Mouse (Mus musculus) embryonic facial prominence, embryonic 15.5 days (tissue): ENCODE results near the gene Ppp6r2. TPM values are rescaled to one million over a fixed set of nuclear protein-coding genes. Genes with fewer than 3 reads are reported as not detected.

Experiments
- ATAC-seq: fragments of 200-750 bp; cut with Nextera tagmentation; 2 replicates; pipeline ENCODE4 v1.8.0; 2017; ENCODE audit warnings: low read depth, moderate TSS enrichment; ENCODE audit not compliant: insufficient number of reproducible peaks, low FRiP score, low TSS enrichment
- H3K27ac ChIP-seq: fragments of 300-500 bp; sonication (generic); replicated peaks from 2 replicates; pipeline ENCODE4 v1.5.1; 2015; ENCODE audit warnings: mild to moderate bottlenecking, inconsistent platforms
- H3K27me3 ChIP-seq: fragments of 300-500 bp; sonication (generic); 2 replicates; pipeline ENCODE4 v1.6.1; 2015; ENCODE audit warnings: inconsistent platforms
- H3K36me3 ChIP-seq: fragments of 300-500 bp; sonication (generic); 2 replicates; pipeline ENCODE4 v1.6.1; 2015; ENCODE audit warnings: mild to moderate bottlenecking, inconsistent platforms
- H3K4me1 ChIP-seq: fragments of 300-500 bp; sonication (generic); 2 replicates; pipeline ENCODE4 v1.6.1; 2015; ENCODE audit warnings: inconsistent platforms
- H3K4me2 ChIP-seq: fragments of 300-500 bp; sonication (generic); replicated peaks from 2 replicates; pipeline ENCODE4 v1.6.1; 2015; ENCODE audit warnings: mild to moderate bottlenecking, inconsistent platforms
- H3K4me3 ChIP-seq: fragments of 300-500 bp; sonication (generic); replicated peaks from 2 replicates; pipeline ENCODE4 v1.5.1; 2015; ENCODE audit warnings: mild to moderate bottlenecking, inconsistent platforms
- H3K9ac ChIP-seq: fragments of 300-500 bp; sonication (generic); 2 replicates; pipeline ENCODE4 v1.6.1; 2015; ENCODE audit warnings: inconsistent platforms
- H3K9me3 ChIP-seq: fragments of 300-500 bp; sonication (generic); replicated peaks from 2 replicates; pipeline ENCODE4 v1.6.1; 2016; ENCODE audit warnings: inconsistent platforms
- WGBS: fragments of 180-500 bp; shearing (Covaris S2); methylation state at CpG from one replicate; pipeline ENCODE4 v1.1.7; 2015; 5-methylcytosine and 5-hydroxymethylcytosine counted together
- polyA plus RNA-seq: library from polyadenylated mRNA; unstranded; fragments of >200 nt; fragmentation: Nextera tagmentation; extraction: Ambion mirVana; gene quantifications from 2 replicates; pipeline ENCODE4 v1.2.1, GENCODE M21; 2015

Gene Ppp6r2
- polyA plus RNA-seq, 1 experiment from 2014 or later: 33.3 TPM

DNA sequence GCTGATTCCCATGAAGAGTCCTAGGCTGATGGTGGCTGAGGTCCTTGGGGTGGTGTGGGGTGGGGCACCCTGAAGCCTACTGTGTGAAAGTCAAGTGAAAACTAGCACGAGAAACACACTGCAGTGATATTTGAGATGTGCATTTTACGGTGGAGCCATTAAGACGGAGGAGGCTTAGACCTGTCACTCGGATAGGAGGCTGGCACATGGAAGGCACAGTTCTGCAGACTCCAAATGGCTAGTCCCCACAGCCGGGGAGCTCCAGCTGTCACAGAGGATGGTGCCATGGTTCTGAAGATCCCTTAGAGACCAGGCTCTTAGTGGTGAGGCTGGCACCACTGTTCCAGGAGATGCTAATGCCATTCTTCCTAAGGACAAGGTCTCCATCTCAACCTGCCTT is 28.5 kb upstream of the Ppp6r2 start:
- no peak overlapping the region for H3K27ac ChIP-seq
- no peak overlapping the region for H3K4me3 ChIP-seq
- WGBS: 50% methylated on average over 5 of the region's 5 CpGs
- no peak overlapping the region for H3K4me2 ChIP-seq
- H3K4me1 ChIP-seq: peaks cover 39% of the 10 kb centered on the region
- H3K27me3 ChIP-seq: no peaks in the 10 kb centered on the region
- no peak for ATAC-seq
- no peaks in the 10 kb centered on the region for H3K9me3 ChIP-seq
- no peak overlapping the region for H3K9ac ChIP-seq
- H3K36me3 ChIP-seq: no peaks in the 10 kb centered on the region

DNA sequence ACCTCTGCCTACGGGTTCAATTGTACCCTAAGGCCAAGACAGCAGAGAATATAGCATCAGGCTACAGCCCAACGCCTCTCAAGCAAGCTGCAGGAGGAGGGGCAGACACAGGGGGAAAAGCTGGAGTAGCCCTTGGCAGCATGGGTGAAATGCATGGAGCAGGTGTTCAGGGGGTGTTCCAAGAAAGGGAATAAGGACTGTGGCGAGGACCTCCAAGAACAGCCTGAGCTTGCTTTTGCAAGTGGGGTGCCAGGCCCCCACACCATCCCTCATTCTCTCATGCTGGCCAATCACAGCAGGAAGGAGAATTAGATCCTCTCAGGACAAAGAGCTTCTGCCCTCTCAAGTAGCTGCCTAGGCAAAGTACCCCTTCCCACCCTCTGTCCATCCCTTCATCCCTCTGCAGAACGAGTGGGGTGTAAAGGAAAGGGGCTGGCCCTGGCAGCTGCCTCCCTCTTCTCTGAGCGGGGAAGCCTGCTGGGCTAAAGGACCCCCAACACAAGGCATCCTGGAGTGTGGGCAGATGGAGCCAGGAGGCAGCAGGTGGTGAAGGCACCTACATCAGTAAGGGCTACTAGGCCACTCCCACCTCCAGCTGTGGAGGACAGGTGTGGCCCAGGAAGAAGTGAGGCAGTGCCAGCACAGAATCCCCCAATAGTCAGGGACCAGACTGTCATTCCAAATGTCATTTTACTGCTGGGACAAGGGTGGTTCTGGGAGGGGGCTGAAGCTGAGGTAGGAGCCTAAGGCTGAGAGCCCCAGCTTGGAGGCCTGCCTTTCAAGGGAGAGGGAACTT is 27.0 kb upstream of the Ppp6r2 start:
- ATAC-seq: no peak
- H3K4me2 ChIP-seq: no peak overlapping the region
- no peak overlapping the region for H3K27ac ChIP-seq
- H3K36me3 ChIP-seq: peaks cover 4% of the 10 kb centered on the region; the same call in 1 of the 2 replicates
- 47% methylated on average over 5 of the region's 5 CpGs for WGBS
- H3K4me3 ChIP-seq: no peak overlapping the region
- H3K9ac ChIP-seq: no peak overlapping the region
- H3K27me3 ChIP-seq: no peaks in the 10 kb centered on the region
- peaks cover 24% of the 10 kb centered on the region for H3K4me1 ChIP-seq
- H3K9me3 ChIP-seq: no peaks in the 10 kb centered on the region

DNA sequence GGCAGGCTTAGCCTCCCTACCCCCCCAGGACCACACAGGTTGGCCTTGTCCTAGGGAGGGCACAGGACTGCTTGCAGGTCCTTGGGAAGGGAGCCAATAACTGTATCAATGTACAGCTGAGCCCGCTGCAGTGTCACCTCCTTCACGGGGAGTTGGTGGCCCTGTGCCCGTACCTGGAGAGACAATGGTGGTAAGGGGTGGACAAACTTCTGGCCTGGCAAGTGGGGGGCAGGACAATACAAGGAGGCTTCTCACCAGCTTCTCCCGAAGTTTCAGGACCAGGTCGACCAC is 26.5 kb upstream of the Ppp6r2 start:
- ATAC-seq: no peak
- no peaks in the 10 kb centered on the region for H3K9me3 ChIP-seq
- no peak overlapping the region for H3K27ac ChIP-seq
- peaks cover 19% of the 10 kb centered on the region for H3K4me1 ChIP-seq
- 80% methylated on average over 5 of the region's 5 CpGs for WGBS
- peaks cover 7% of the 10 kb centered on the region; the same call in 1 of the 2 replicates for H3K36me3 ChIP-seq
- no peak overlapping the region for H3K4me3 ChIP-seq
- no peak overlapping the region for H3K9ac ChIP-seq
- no peak overlapping the region for H3K4me2 ChIP-seq
- no peaks in the 10 kb centered on the region for H3K27me3 ChIP-seq

DNA sequence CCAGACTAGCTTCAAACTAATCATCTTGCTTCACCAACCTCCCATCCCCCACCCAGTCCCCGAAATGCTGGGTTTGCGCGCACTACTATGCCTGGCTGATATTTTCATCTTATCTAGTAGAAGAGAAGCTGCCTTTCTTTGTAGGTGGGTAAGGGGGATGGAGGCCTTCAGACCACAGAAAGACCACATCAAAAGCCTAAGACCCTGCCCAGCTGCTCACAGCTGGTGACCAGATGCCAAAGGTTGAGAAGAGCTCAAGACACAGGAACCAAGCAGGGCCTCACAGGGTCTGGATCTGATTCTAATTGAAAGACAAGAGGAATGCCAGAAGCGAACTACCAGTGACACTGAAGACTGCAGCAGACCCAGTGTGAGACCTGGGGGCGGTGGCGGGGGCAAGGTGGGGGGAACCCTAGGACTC is 16.1 kb upstream of the Ppp6r2 start:
- whole genome bisulfite sequencing: 26% methylated on average over 6 of the region's 6 CpGs
- no peak for ATAC-seq

DNA sequence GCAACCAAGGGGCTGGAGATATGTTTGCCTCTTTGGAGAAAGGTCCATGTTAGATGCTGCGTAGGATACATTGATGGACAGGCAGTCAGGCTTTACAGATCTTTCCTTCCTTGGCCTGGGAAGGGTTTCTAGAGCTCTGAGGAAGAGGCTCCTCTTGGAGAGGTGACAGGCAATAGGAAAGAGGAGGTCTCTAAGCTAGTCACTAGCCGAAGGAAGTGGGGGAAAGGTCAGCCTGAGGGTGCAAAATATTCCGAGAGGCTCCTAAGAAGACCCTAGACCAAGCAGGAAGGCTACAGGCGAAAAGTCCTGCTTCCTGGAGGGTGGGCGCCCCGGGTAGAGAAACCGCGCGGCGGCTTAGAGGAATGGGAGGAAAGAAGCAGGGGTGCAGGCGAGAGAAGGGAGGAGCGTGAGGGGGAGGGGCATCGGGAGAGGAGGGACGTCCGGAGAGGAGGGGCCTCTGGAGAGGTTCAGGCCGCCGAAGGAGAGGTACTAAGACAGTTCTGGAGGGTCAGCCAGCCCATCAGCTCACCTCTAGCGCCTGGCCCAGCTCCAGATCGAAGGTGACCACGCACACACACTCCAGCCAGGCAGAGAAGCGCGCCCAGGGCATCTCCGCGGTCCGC is 15.6 kb upstream of the Ppp6r2 start:
- H3K4me1 ChIP-seq: peaks cover 14% of the 10 kb centered on the region
- no peaks in the 10 kb centered on the region for H3K36me3 ChIP-seq
- peak overlapping the region; percentile 99 for H3K9ac ChIP-seq
- H3K27me3 ChIP-seq: no peaks in the 10 kb centered on the region
- H3K4me3 ChIP-seq: peak overlapping the region; percentile 95
- no peaks in the 10 kb centered on the region for H3K9me3 ChIP-seq
- peak overlapping the region; percentile 71 for H3K4me2 ChIP-seq
- H3K27ac ChIP-seq: peak overlapping the region; percentile 100
- peak; percentile 95 for ATAC-seq
- under 1% methylated on average over 25 of the region's 25 CpGs for WGBS

More for the DNA sequence above, 16.1 kb upstream of the Ppp6r2 start:
- peaks cover 14% of the 10 kb centered on the region for H3K4me1 ChIP-seq
- H3K4me2 ChIP-seq: peak overlapping the region; percentile 71
- 0 out of 2 replicates have a peak, but pooled peaks cover 3% of the 10 kb centered on the region for H3K36me3 ChIP-seq
- peak overlapping the region; percentile 95 for H3K4me3 ChIP-seq
- no peaks in the 10 kb centered on the region for H3K27me3 ChIP-seq
- peak overlapping the region; percentile 100 for H3K27ac ChIP-seq
- H3K9ac ChIP-seq: peak overlapping the region; percentile 99; the same call in 1 of the 2 replicates
- no peaks in the 10 kb centered on the region for H3K9me3 ChIP-seq

DNA sequence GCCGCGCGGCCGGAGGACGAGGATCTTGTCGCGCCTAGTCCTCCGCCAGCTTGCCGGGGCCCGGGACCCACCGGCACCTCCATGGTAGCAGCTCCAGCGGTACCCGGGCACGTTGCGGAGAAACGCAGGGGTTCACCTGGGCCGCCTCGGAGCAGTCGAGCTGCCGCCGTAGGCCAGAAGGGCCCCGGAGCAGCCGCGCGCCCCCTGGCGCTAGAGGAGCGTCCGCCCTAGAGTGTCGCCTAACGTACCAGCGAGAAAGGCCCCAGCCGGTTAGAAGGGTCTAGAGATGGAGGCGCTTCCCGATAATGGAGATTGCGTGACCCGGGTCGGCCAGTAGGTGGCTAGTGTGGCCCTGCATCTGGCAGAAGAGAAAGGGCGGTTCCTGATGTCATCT is 15.0 kb upstream of the Ppp6r2 start, which contains the start of gene Dennd6b:
Gene Dennd6b (minus strand): TSS at position 184 of the 394 bp plus-strand sequence.
- Histone ChIP-seq H3K9me3 (no peaks in the 10 kb centered on the region), H3K4me1 (peaks cover 14% of the 10 kb centered on the region), H3K27me3 (no peaks in the 10 kb centered on the region), H3K36me3 (no peaks in the 10 kb centered on the region), H3K4me3 (peak within 1 kb of the TSS; percentile 95), H3K9ac (peak within 1 kb of the TSS; percentile 99), H3K4me2 (peak within 1 kb of the TSS; percentile 71), H3K27ac (peak within 1 kb of the TSS; percentile 100)
- WGBS: 0% methylated on average over 38 of the region's 38 CpGs
- ATAC-seq: peak; percentile 98

DNA sequence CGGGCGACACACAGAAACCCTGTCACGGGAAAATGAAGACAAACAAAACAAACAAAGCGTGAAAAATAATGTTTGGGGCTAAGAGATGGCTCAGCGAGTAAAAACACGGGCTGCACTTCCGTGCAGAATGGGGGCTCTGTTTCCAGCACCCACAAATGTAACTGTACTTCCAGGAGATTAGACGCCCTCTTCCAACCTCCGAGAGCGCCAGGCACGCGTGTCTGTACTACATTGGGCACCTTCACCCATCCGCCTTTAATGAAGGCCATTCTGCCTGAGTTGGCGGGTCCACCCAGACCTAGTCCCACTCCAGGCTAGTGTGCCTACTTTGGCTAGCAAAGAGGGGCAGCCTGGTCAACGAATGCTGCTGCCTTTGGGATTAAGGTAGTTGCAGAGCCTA is 14.3 kb upstream of the Ppp6r2 start:
- Histone ChIP-seq H3K27ac (peak overlapping the region; percentile 100), H3K9me3 (no peaks in the 10 kb centered on the region), H3K4me1 (peaks cover 14% of the 10 kb centered on the region), H3K4me3 (peak overlapping the region; percentile 95), H3K9ac (no peak overlapping the region), H3K27me3 (no peaks in the 10 kb centered on the region), H3K4me2 (peak overlapping the region; percentile 71), H3K36me3 (no peaks in the 10 kb centered on the region)
- no peak for ATAC-seq
- WGBS: 67% methylated on average over 15 of the region's 15 CpGs

DNA sequence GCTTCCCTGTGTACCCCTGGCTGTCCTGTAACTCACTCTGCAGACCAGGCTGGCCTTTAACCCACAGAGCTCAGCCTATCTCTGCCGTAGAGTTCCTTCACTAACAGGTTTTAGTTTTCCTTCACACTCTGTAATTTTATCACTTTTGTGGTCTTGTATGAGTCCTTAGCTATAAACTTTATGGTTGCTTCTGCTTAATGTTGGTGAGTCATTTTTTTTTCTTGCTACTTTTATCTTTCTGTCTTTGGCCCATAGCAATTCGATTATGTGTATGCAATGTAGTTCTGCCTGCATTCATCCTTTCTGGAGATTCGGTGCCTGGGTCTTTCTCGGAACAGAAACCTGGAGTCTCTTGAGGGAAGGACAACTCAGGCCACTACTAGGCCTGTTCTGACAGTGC is 3.9 kb upstream of the Ppp6r2 start:
- Histone ChIP-seq H3K9ac (no peak overlapping the region), H3K4me2 (no peak overlapping the region), H3K27me3 (no peaks in the 10 kb centered on the region), H3K27ac (no peak overlapping the region), H3K36me3 (no peaks in the 10 kb centered on the region), H3K4me3 (no peak overlapping the region), H3K4me1 (peaks cover 8% of the 10 kb centered on the region; the same call in 1 of the 2 replicates), H3K9me3 (peaks cover 6% of the 10 kb centered on the region; the same call in 1 of the 2 replicates)
- WGBS: 83% methylated on average over 4 of the region's 4 CpGs
- no peak for ATAC-seq

DNA sequence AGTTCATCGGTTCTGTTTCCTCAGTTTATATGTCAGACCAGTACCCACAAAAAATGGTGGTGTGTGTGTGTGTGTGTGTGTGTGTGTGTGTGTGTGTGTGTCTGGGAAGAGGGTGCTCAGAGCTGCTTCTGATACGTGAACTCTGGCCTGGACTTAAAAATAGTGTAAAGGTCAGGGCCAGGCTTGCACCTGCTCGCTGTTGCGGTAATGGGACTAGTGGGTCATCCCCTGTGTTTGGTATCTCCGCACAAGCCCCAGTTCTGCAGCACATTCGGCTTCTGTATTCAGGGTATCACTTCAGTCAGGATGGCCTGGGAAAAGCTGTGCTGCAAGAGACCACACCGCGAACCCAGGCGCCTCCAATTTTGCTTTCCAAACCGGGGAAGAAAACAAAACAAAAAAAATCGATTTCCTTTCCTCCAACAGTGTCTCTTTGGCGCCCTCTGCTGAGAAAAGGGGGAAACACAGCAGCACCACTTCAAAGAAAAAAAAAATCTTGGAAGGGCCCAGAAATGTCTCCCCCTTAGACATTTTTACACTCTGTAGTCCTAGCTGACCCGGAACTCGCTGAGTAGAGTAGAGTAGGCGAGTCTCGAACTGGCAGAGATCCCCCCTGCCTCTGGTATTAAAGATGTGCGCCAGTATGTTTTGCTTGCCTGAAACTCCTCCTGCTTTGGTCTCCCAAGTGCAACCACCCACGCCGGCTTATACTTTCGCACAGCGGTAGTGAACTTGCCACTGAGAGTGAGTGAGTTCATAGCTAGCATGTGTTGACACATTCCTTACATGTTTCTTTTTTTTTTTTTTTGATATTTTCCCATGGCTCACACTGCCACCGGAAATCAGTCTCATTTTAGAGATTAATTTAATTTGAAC is 1.2 kb upstream of the Ppp6r2 start:
- no peak for ATAC-seq
- WGBS: 12% methylated on average over 22 of the region's 22 CpGs
- peaks cover 16% of the 10 kb centered on the region; the same call in 1 of the 2 replicates for H3K4me1 ChIP-seq
- no peak overlapping the region for H3K9ac ChIP-seq
- peak overlapping the region; percentile 90 for H3K4me3 ChIP-seq
- peak overlapping the region; percentile 89 for H3K27ac ChIP-seq
- no peaks in the 10 kb centered on the region for H3K27me3 ChIP-seq
- peak overlapping the region; percentile 54 for H3K4me2 ChIP-seq
- no peaks in the 10 kb centered on the region for H3K36me3 ChIP-seq
- H3K9me3 ChIP-seq: no peaks in the 10 kb centered on the region

DNA sequence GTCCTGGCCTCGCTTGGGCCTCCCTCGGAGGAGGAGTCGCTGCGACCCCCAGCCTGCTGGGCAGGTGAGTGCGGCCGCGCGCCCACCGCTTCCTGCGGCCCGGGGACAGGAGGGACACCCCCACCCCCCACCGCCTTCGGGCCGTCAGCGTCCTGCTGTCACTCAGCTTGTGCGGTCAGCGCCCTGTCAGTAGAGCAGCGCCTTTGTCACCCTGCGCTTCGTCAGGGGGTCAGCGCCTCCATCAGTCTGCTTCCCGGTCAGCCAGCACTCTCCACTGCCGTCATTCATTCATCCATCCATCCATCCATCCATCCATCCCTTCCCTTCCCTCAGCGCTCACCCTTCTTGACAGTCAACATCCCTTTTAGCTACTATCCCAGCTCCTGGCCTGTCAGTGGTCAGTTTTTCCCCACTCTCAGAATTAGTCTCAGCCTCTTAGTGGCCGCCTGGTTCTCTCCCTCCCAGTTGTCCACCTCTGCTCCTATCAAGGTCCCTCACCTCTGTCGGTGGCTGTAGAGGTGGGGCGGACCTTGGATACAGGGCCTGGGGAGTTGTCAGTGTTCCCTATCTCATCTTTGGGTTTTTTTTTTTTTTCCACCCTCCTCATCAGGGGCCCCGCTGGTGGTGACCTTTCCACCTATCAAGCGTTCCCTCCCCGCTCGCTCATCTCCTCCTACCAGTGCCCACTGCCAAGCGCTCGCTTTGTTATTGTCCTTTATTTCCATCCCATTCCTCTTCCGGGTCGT is 536 bp downstream of the Ppp6r2 start:
- H3K27ac ChIP-seq: peak overlapping the region; percentile 89
- peaks cover 14% of the 10 kb centered on the region; the same call in 1 of the 2 replicates for H3K36me3 ChIP-seq
- H3K4me3 ChIP-seq: peak overlapping the region; percentile 90
- 2% methylated on average over 35 of the region's 35 CpGs for WGBS
- H3K27me3 ChIP-seq: no peaks in the 10 kb centered on the region
- no peaks in the 10 kb centered on the region for H3K9me3 ChIP-seq
- peaks cover 20% of the 10 kb centered on the region; the same call in 1 of the 2 replicates for H3K4me1 ChIP-seq
- H3K4me2 ChIP-seq: peak overlapping the region; percentile 82
- ATAC-seq: 0 out of 2 replicates have a peak, but pooled peaks have one; percentile 29
- H3K9ac ChIP-seq: peak overlapping the region; percentile 94
